10 mouse cellular contexts compared by ENCODE assay signal in the genomic region with DNA sequence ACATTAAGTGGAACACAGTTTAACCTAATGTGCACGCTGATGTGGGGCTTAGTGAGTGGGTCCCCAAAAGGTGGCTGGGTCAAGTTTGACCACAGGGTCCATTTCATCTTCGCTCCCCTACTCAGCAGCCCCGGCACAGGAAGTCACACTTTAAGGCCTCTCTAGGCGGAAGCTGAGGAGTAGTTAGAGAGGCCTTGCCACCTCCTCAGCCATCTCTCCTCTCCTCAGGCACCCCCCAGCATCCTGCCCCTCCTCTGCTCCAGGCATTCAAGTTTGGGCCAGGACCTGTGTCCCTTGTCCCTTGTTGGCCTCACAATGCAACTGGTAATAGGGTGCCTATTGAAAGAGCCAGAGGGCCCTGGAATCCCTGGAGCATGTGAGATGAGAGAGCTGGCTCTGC. TPM values are rescaled to one million over a fixed set of nuclear protein-coding genes. Genes with fewer than 3 reads are reported as not detected.
DNase-seq lines count a peak whose midpoint lies in the region; ATAC-seq lines count a peak whose summit lies in the region.
"Had no signal": no experiment of that assay in that cellular context is flagged by ENCODE, and none has a peak within 500 bp of the region (broad histone marks: within the 10 kb centered on the region; RNA-seq: fewer than 3 reads in every experiment).

No protein-coding gene starts in this region.

- H3K27ac ChIP-seq in heart, embryonic 11.5 days (ENCODE audit: low read depth, low read length) = peak overlapping the region; percentile 68; the same call in 1 of the 2 replicates
- no peak overlapping the region for H3K27ac ChIP-seq in midbrain, embryonic 11.5 days (ENCODE audit: low read depth, low read length)
- no peak overlapping the region for H3K27ac ChIP-seq in midbrain, embryonic 13.5 days
- H3K27ac ChIP-seq in liver, embryonic 12.5 days = no peak overlapping the region; the same call in none of the 2 replicates
- H3K27ac ChIP-seq: midbrain, embryonic 12.5 days had no signal

- H3K4me2 ChIP-seq in heart, embryonic 11.5 days = peak overlapping the region; percentile 51; the same call in 1 of the 2 replicates
- no peak overlapping the region for H3K4me2 ChIP-seq in midbrain, embryonic 11.5 days
- no peak overlapping the region for H3K4me2 ChIP-seq in midbrain, embryonic 13.5 days (replicated peaks)
- peak overlapping the region; percentile 44 for H3K4me2 ChIP-seq in liver, embryonic 12.5 days

- H3K36me3 ChIP-seq in heart, embryonic 11.5 days (ENCODE audit: control insufficient read depth, insufficient read depth, low read length) = peaks cover 8% of the 10 kb centered on the region; the same call in 1 of the 2 replicates
- no peaks in the 10 kb centered on the region for H3K36me3 ChIP-seq in midbrain, embryonic 11.5 days (ENCODE audit: control insufficient read depth, insufficient read depth, low read length)
- H3K36me3 ChIP-seq in midbrain, embryonic 13.5 days = 0 out of 2 replicates have a peak, but pooled peaks cover 4% of the 10 kb centered on the region
- H3K36me3 ChIP-seq in liver, embryonic 12.5 days = peaks cover 17% of the 10 kb centered on the region

- ATAC-seq in heart, embryonic 11.5 days (replicated peaks; ENCODE audit: insufficient number of reproducible peaks, low FRiP score, low TSS enrichment) = no peak
- ATAC-seq in midbrain, embryonic 11.5 days (ENCODE audit: low FRiP score) = no peak
- no peak for ATAC-seq in midbrain, embryonic 13.5 days
- no peak for ATAC-seq in liver, embryonic 12.5 days

- 80% methylated on average over 4 of the region's 4 CpGs for WGBS in heart, embryonic 11.5 days (ENCODE audit: insufficient replicate concordance)
- 79% methylated on average over 4 of the region's 4 CpGs for WGBS in midbrain, embryonic 11.5 days
- 83% methylated on average over 4 of the region's 4 CpGs for WGBS in midbrain, embryonic 13.5 days
- 39% methylated on average over 4 of the region's 4 CpGs for WGBS in liver, embryonic 12.5 days (ENCODE audit: insufficient replicate concordance)

- intact Hi-C loops in heart, postnatal 14 days (cut with DNase I) = no loop called here

- no peak overlapping the region for H3K4me3 ChIP-seq in heart, embryonic 11.5 days (ENCODE audit: low read depth, low read length)
- no peak overlapping the region for H3K4me3 ChIP-seq in midbrain, embryonic 11.5 days (ENCODE audit: low read depth, low read length)
- no peak overlapping the region for H3K4me3 ChIP-seq in midbrain, embryonic 13.5 days (replicated peaks)
- H3K4me3 ChIP-seq in liver, embryonic 12.5 days = no peak overlapping the region
- H3K4me3 ChIP-seq: midbrain, embryonic 12.5 days had no signal

- H3K9ac ChIP-seq in heart, embryonic 11.5 days (ENCODE audit: low read depth, low read length) = no peak overlapping the region
- H3K9ac ChIP-seq in midbrain, embryonic 11.5 days (ENCODE audit: low read length) = no peak overlapping the region
- no peak overlapping the region for H3K9ac ChIP-seq in midbrain, embryonic 13.5 days (replicated peaks)
- no peak overlapping the region for H3K9ac ChIP-seq in liver, embryonic 12.5 days
- H3K9ac ChIP-seq: midbrain, embryonic 12.5 days had no signal

- H3K9me3 ChIP-seq in heart, embryonic 11.5 days (replicated peaks; ENCODE audit: control insufficient read depth, low read length) = no peaks in the 10 kb centered on the region
- H3K9me3 ChIP-seq in midbrain, embryonic 11.5 days (ENCODE audit: control insufficient read depth, low read length) = no peaks in the 10 kb centered on the region
- H3K9me3 ChIP-seq in midbrain, embryonic 13.5 days = no peaks in the 10 kb centered on the region
- H3K9me3 ChIP-seq in liver, embryonic 12.5 days (replicated peaks) = no peaks in the 10 kb centered on the region
- H3K9me3 ChIP-seq: midbrain, embryonic 12.5 days had no signal

- 0 out of 2 replicates have a peak, but pooled peaks cover 2% of the 10 kb centered on the region for H3K27me3 ChIP-seq in heart, embryonic 11.5 days (ENCODE audit: control insufficient read depth, insufficient read depth, low read length)
- H3K27me3 ChIP-seq in midbrain, embryonic 11.5 days (ENCODE audit: control insufficient read depth, insufficient read depth, low read length) = no peaks in the 10 kb centered on the region; the same call in 1 of the 2 replicates
- peaks cover 5% of the 10 kb centered on the region for H3K27me3 ChIP-seq in midbrain, embryonic 13.5 days
- H3K27me3 ChIP-seq in liver, embryonic 12.5 days (replicated peaks) = 0 out of 2 replicates have a peak, but pooled peaks cover 4% of the 10 kb centered on the region

- DNase-seq in heart, postnatal 14 days = no peak
- peak; percentile 57 for DNase-seq in midbrain, embryonic 11.5 days (ENCODE audit: low spot score, missing footprints)
- DNase-seq in thymus, postnatal 36 days = peak; percentile 65 to 77
- DNase-seq in cerebellum, adult 18-20 months = no peak
- no peak for DNase-seq in adrenal gland, postnatal 10 days
- DNase-seq: cerebellum, postnatal 36 days had no signal

- peaks cover 54% of the 10 kb centered on the region for H3K4me1 ChIP-seq in heart, embryonic 11.5 days (ENCODE audit: control insufficient read depth, insufficient read depth, low read length)
- H3K4me1 ChIP-seq in midbrain, embryonic 11.5 days (ENCODE audit: control insufficient read depth, insufficient read depth, low read length) = peaks cover 21% of the 10 kb centered on the region
- peaks cover 37% of the 10 kb centered on the region for H3K4me1 ChIP-seq in midbrain, embryonic 13.5 days (replicated peaks)
- peaks cover 79% of the 10 kb centered on the region for H3K4me1 ChIP-seq in liver, embryonic 12.5 days

RNA-seq across cellular contexts. Expression of gene Tnfrsf1a, which starts 4.5 kb away (rescaled TPM):
- 33.3 and 37.0 TPM in 2 replicates for polyA plus RNA-seq in heart, embryonic 11.5 days (2014; fragmentation: Nextera tagmentation; extraction: Ambion mirVana)
- 10 to 100 TPM; 63.4 to 70.7 TPM for total RNA-seq in heart, postnatal 14 days (2021)
- 19.0 and 19.2 TPM in 2 replicates for polyA plus RNA-seq in midbrain, embryonic 11.5 days (2014; fragmentation: Nextera tagmentation; extraction: Ambion mirVana)
- polyA plus RNA-seq in midbrain, embryonic 13.5 days (2015; fragmentation: Nextera tagmentation; extraction: Ambion mirVana) = 10.2 and 12.1 TPM in 2 replicates
- 23.0 and 23.4 TPM in 2 replicates for polyA plus RNA-seq in liver, embryonic 12.5 days (2016; fragmentation: Nextera tagmentation; extraction: Ambion mirVana)
- 100 to 1,000 TPM; 168 to 190 TPM for total RNA-seq in adrenal gland, postnatal 10 days (2021)

RNA-seq across cellular contexts. Expression of gene Plekhg6, which starts 26.9 kb away (rescaled TPM):
- not detected in 2 replicates for polyA plus RNA-seq in heart, embryonic 11.5 days (2014; fragmentation: Nextera tagmentation; extraction: Ambion mirVana)
- total RNA-seq in heart, postnatal 14 days (2021) = not detected
- polyA plus RNA-seq in midbrain, embryonic 11.5 days (2014; fragmentation: Nextera tagmentation; extraction: Ambion mirVana) = not detected in 2 replicates
- 0.08 and 0.23 TPM in 2 replicates for polyA plus RNA-seq in midbrain, embryonic 13.5 days (2015; fragmentation: Nextera tagmentation; extraction: Ambion mirVana)
- polyA plus RNA-seq in liver, embryonic 12.5 days (2016; fragmentation: Nextera tagmentation; extraction: Ambion mirVana) = 0.37 and 0.39 TPM in 2 replicates
- total RNA-seq in adrenal gland, postnatal 10 days (2021) = under 1 TPM; 0.69 to 0.82 TPM

RNA-seq across cellular contexts. Expression of gene Scnn1a, which starts 33.2 kb away (rescaled TPM):
- polyA plus RNA-seq in heart, embryonic 11.5 days (2014; fragmentation: Nextera tagmentation; extraction: Ambion mirVana) = 0.69 and 0.93 TPM in 2 replicates
- 1 to 10 TPM in 1 of 2 experiments, under 1 TPM in 1; 1.00 to 1.1 TPM for total RNA-seq in heart, postnatal 14 days (2021)
- polyA plus RNA-seq in midbrain, embryonic 11.5 days (2014; fragmentation: Nextera tagmentation; extraction: Ambion mirVana) = 0.33 and 0.77 TPM in 2 replicates
- polyA plus RNA-seq in midbrain, embryonic 13.5 days (2015; fragmentation: Nextera tagmentation; extraction: Ambion mirVana) = 0.39 and 0.46 TPM in 2 replicates
- polyA plus RNA-seq in liver, embryonic 12.5 days (2016; fragmentation: Nextera tagmentation; extraction: Ambion mirVana) = 0.23 and 0.50 TPM in 2 replicates
- 1 to 10 TPM in 1 of 2 experiments, under 1 TPM in 1; 0.84 to 1.2 TPM for total RNA-seq in adrenal gland, postnatal 10 days (2021)

RNA-seq across cellular contexts. Expression of gene Ltbr, which starts 40.0 kb away (rescaled TPM):
- 35.0 and 40.7 TPM in 2 replicates for polyA plus RNA-seq in heart, embryonic 11.5 days (2014; fragmentation: Nextera tagmentation; extraction: Ambion mirVana)
- 10 to 100 TPM; 34.6 to 36.0 TPM for total RNA-seq in heart, postnatal 14 days (2021)
- polyA plus RNA-seq in midbrain, embryonic 11.5 days (2014; fragmentation: Nextera tagmentation; extraction: Ambion mirVana) = 18.0 and 19.7 TPM in 2 replicates
- 11.3 and 13.3 TPM in 2 replicates for polyA plus RNA-seq in midbrain, embryonic 13.5 days (2015; fragmentation: Nextera tagmentation; extraction: Ambion mirVana)
- 19.2 and 22.9 TPM in 2 replicates for polyA plus RNA-seq in liver, embryonic 12.5 days (2016; fragmentation: Nextera tagmentation; extraction: Ambion mirVana)
- 10 to 100 TPM; 64.5 to 70.3 TPM for total RNA-seq in adrenal gland, postnatal 10 days (2021)

Comparison
In these comparisons a context has a peak if more than half of its experiments do, and no peak if none do; other contexts are left out.
1. H3K4me2 ChIP-seq: peak in heart, embryonic 11.5 days (single experiment) and liver, embryonic 12.5 days (single experiment); none in midbrain, embryonic 11.5 days (single experiment) and midbrain, embryonic 13.5 days (single experiment).
2. DNase-seq: peak in midbrain, embryonic 11.5 days (single experiment) and thymus, postnatal 36 days (2 of 2); none in heart, postnatal 14 days (0 of 2), cerebellum, adult 18-20 months (0 of 2) and adrenal gland, postnatal 10 days (single experiment).